In genomic region chr6:112204956-112205355, GRCm38 (mm10) we compare ENCODE assay signal across 26 mouse cellular contexts.
"Had no signal": no experiment of that assay in that cellular context is flagged by ENCODE, and none has a peak within 500 bp of the region (broad histone marks: within the 10 kb centered on the region; RNA-seq: fewer than 3 reads in every experiment).

No protein-coding gene starts in this region.

- H3K27me3 ChIP-seq: liver, embryonic 12.5 days; liver, embryonic 13.5 days; liver, embryonic 15.5 days; lung, embryonic 15.5 days; megakaryocyte, embryonic 14.5 days; midbrain, embryonic 12.5 days; midbrain, embryonic 13.5 days; midbrain, embryonic 15.5 days had no signal

- DNase-seq: liver; liver, embryonic 13.5 days; liver, postnatal 0 days; lung, adult 18-20 months; lung, adult 2 months; lung, embryonic 14.5 days; lung, postnatal 10 days; lung, postnatal 14 days; lung, postnatal 36 days; lung, postnatal 4 days; midbrain, embryonic 14.5 days had no signal

- H3K4me3 ChIP-seq: limb, embryonic 10.5 days; limb, embryonic 12.5 days; limb, embryonic 13.5 days; limb, embryonic 15.5 days; liver, embryonic 12.5 days; liver, embryonic 13.5 days; liver, embryonic 15.5 days; lung, embryonic 15.5 days; megakaryocyte, embryonic 14.5 days; midbrain, embryonic 10.5 days; midbrain, embryonic 12.5 days; midbrain, embryonic 13.5 days; midbrain, embryonic 15.5 days; myocyte had no signal

- H3K27ac ChIP-seq: limb, embryonic 10.5 days; limb, embryonic 12.5 days; limb, embryonic 13.5 days; limb, embryonic 15.5 days; liver, embryonic 12.5 days; liver, embryonic 13.5 days; liver, embryonic 14.5 days; liver, embryonic 15.5 days; lung, embryonic 15.5 days; macrophage; midbrain, embryonic 10.5 days; midbrain, embryonic 12.5 days; midbrain, embryonic 13.5 days; midbrain, embryonic 15.5 days had no signal

- H3K9ac ChIP-seq: limb, embryonic 12.5 days; limb, embryonic 13.5 days; limb, embryonic 15.5 days; liver, embryonic 12.5 days; liver, embryonic 13.5 days; liver, embryonic 14.5 days; liver, embryonic 15.5 days; liver, postnatal 0 days; lung, embryonic 14.5 days; lung, embryonic 15.5 days; midbrain, embryonic 12.5 days; midbrain, embryonic 13.5 days; midbrain, embryonic 15.5 days had no signal

- H3K9me3 ChIP-seq: limb, embryonic 10.5 days; limb, embryonic 12.5 days; limb, embryonic 13.5 days; limb, embryonic 15.5 days; liver, embryonic 12.5 days; liver, embryonic 13.5 days; liver, embryonic 15.5 days; lung, embryonic 15.5 days; megakaryocyte, embryonic 14.5 days; midbrain, embryonic 10.5 days; midbrain, embryonic 12.5 days; midbrain, embryonic 13.5 days; midbrain, embryonic 15.5 days had no signal

- H3K4me1 ChIP-seq: liver, embryonic 12.5 days; liver, embryonic 13.5 days; liver, embryonic 15.5 days; megakaryocyte, embryonic 14.5 days; midbrain, embryonic 12.5 days had no signal

- H3K36me3 ChIP-seq: limb, embryonic 10.5 days; limb, embryonic 12.5 days; limb, embryonic 13.5 days; limb, embryonic 15.5 days; liver, embryonic 12.5 days; liver, embryonic 13.5 days; liver, embryonic 15.5 days; lung, embryonic 15.5 days; midbrain, embryonic 10.5 days; midbrain, embryonic 12.5 days; midbrain, embryonic 13.5 days; midbrain, embryonic 15.5 days had no signal
